Mouse (Mus musculus) hindbrain, postnatal 0 days (tissue): ENCODE results near the gene Phlpp2. TPM values are rescaled to one million over a fixed set of nuclear protein-coding genes. Genes with fewer than 3 reads are reported as not detected.

Experiments used
- ATAC-seq: fragments of 200-750 bp; cut with Nextera tagmentation; 2 replicates; pipeline ENCODE4 v1.8.0; 2017; ENCODE audit warnings: mild to moderate bottlenecking, moderate TSS enrichment, moderate library complexity
- DNase-seq: peaks from one replicate; pipeline ENCODE4 v3.0.0-alpha.2; 2015; ENCODE audit warnings: low spot score
- H3K27ac ChIP-seq: fragments of 300-500 bp; sonication (generic); 2 replicates; pipeline ENCODE4 v1.5.1; 2014; ENCODE audit warnings: mild to moderate bottlenecking
- H3K27me3 ChIP-seq: fragments of 300-500 bp; sonication (generic); 2 replicates; pipeline ENCODE4 v1.6.1; 2014; ENCODE audit warnings: low read length, mixed read lengths; ENCODE audit not compliant: insufficient read depth
- H3K36me3 ChIP-seq: fragments of 300-500 bp; sonication (generic); 2 replicates; pipeline ENCODE4 v1.6.1; 2014; ENCODE audit warnings: low read length, mixed read lengths; ENCODE audit not compliant: insufficient read depth
- H3K4me1 ChIP-seq: fragments of 300-500 bp; sonication (generic); 2 replicates; pipeline ENCODE4 v1.6.1; 2014; ENCODE audit warnings: antibody characterized with exemption, low read length, mixed read lengths; ENCODE audit not compliant: insufficient read depth
- H3K4me2 ChIP-seq: fragments of 300-500 bp; sonication (generic); 2 replicates; pipeline ENCODE4 v1.6.1; 2014; ENCODE audit warnings: low read depth, mild to moderate bottlenecking, low read length, moderate library complexity, mixed read lengths
- H3K4me3 ChIP-seq: fragments of 300-500 bp; sonication (generic); 2 replicates; pipeline ENCODE4 v1.5.1; 2014; ENCODE audit warnings: low read length
- H3K9ac ChIP-seq: fragments of 300-500 bp; sonication (generic); replicated peaks from 2 replicates; pipeline ENCODE4 v1.6.1; 2014; ENCODE audit warnings: mild to moderate bottlenecking, low read length, moderate library complexity, mixed read lengths
- H3K9me3 ChIP-seq: fragments of 300-500 bp; sonication (generic); 2 replicates; pipeline ENCODE4 v1.6.1; 2016; ENCODE audit warnings: low read length, mixed read lengths
- CTCF ChIP-seq: IDR thresholded peaks from 2 replicates; pipeline ENCODE4 v1.5.1; 2016; ENCODE audit warnings: antibody characterized with exemption, control low read depth, low read depth
- WGBS: fragments of 180-500 bp; shearing (Covaris S2); extraction: QIAGEN DNeasy Blood & Tissue Kit; methylation state at CpG from one replicate; pipeline ENCODE4 v1.1.7; 2014; 5-methylcytosine and 5-hydroxymethylcytosine counted together
- polyA plus RNA-seq: library from polyadenylated mRNA; unstranded; fragments of >200 nt; fragmentation: Nextera tagmentation; extraction: Ambion mirVana; gene quantifications from 2 replicates; pipeline ENCODE4 v1.2.1, GENCODE M21; 2015
- total RNA-seq: library from RNA; depleted of rRNA; stranded (reverse); fragments of >200 nt; gene quantifications from 2 replicates; pipeline ENCODE4 v1.2.3, GENCODE M21; 2014; rRNA removed

Phlpp2 gene
- total RNA-seq (10.4 and 11.2 TPM in 2 replicates), polyA plus RNA-seq (3.8 and 4.3 TPM in 2 replicates)

- peak; percentile 68 for TF ChIP-seq CTCF
- ATAC-seq = peak; percentile 98
- 6% methylated on average over 34 of the region's 42 CpGs for WGBS
Measured at GRCm38 (mm10) chr8:109868003-109868679, at the start of gene Phlpp2. Gene Phlpp2, plus strand, starts transcription at chr8:109868542.

GRCm38 (mm10) chr8:109823561-109823960, 44.8 kb upstream of the Phlpp2 start:
- no peaks in the 10 kb centered on the region for H3K9me3 ChIP-seq
- WGBS = 87% methylated on average over 2 of the region's 2 CpGs
- H3K27me3 ChIP-seq = no peaks in the 10 kb centered on the region
- peaks cover 5% of the 10 kb centered on the region for H3K36me3 ChIP-seq
- DNase-seq (no peak), ATAC-seq (no peak)
- H3K4me2 ChIP-seq = no peak overlapping the region
- H3K9ac ChIP-seq = no peak overlapping the region
- no peak overlapping the region for H3K4me3 ChIP-seq
- H3K27ac ChIP-seq = no peak overlapping the region
- no peaks in the 10 kb centered on the region for H3K4me1 ChIP-seq
- TF ChIP-seq CTCF = no peak

More at GRCm38 (mm10) chr8:109868003-109868679, at the start of gene Phlpp2:
- peak; percentile 96 for DNase-seq
- Histone ChIP-seq H3K36me3 (0 out of 2 replicates have a peak, but pooled peaks cover 4% of the 10 kb centered on the region), H3K27me3 (no peaks in the 10 kb centered on the region), H3K27ac (peak within 1 kb of the TSS; percentile 91), H3K9ac (peak within 1 kb of the TSS; percentile 96), H3K4me3 (peak within 1 kb of the TSS; percentile 98), H3K4me1 (no peaks in the 10 kb centered on the region), H3K9me3 (no peaks in the 10 kb centered on the region), H3K4me2 (peak within 1 kb of the TSS; percentile 82)

GRCm38 (mm10) chr8:109839822-109840221, 28.5 kb upstream of the Phlpp2 start:
- Histone ChIP-seq H3K27me3 (no peaks in the 10 kb centered on the region), H3K4me1 (no peaks in the 10 kb centered on the region), H3K36me3 (peaks cover 21% of the 10 kb centered on the region), H3K4me2 (no peak overlapping the region), H3K4me3 (no peak overlapping the region), H3K9me3 (no peaks in the 10 kb centered on the region), H3K27ac (no peak overlapping the region), H3K9ac (no peak overlapping the region)
- DNase-seq (no peak), ATAC-seq (no peak)
- TF ChIP-seq CTCF = no peak
- 100% methylated on average over 2 of the region's 2 CpGs for WGBS

- Histone ChIP-seq H3K36me3 (peaks cover 25% of the 10 kb centered on the region), H3K4me2 (no peak overlapping the region), H3K9me3 (no peaks in the 10 kb centered on the region), H3K4me1 (no peaks in the 10 kb centered on the region), H3K9ac (no peak overlapping the region), H3K27me3 (no peaks in the 10 kb centered on the region), H3K4me3 (no peak overlapping the region), H3K27ac (no peak overlapping the region)
- DNase-seq (no peak), ATAC-seq (no peak)
- no peak for TF ChIP-seq CTCF
- 93% methylated on average over 1 of the region's 1 CpGs for WGBS
Measured at GRCm38 (mm10) chr8:109842468-109842867, 25.9 kb upstream of the Phlpp2 start.

- Histone ChIP-seq H3K9me3 (no peaks in the 10 kb centered on the region), H3K4me1 (no peaks in the 10 kb centered on the region), H3K4me2 (no peak overlapping the region), H3K36me3 (peaks cover 39% of the 10 kb centered on the region), H3K27me3 (no peaks in the 10 kb centered on the region), H3K27ac (no peak overlapping the region), H3K9ac (no peak overlapping the region), H3K4me3 (no peak overlapping the region)
- no peak for DNase-seq
- WGBS = 76% methylated on average over 2 of the region's 2 CpGs
- no peak for TF ChIP-seq CTCF
- ATAC-seq = no peak
Measured at GRCm38 (mm10) chr8:109847866-109848265, 20.5 kb upstream of the Phlpp2 start.

- no peaks in the 10 kb centered on the region for H3K4me1 ChIP-seq
- no peaks in the 10 kb centered on the region for H3K9me3 ChIP-seq
- H3K4me2 ChIP-seq = no peak overlapping the region
- H3K36me3 ChIP-seq = peaks cover 35% of the 10 kb centered on the region
- no peak for TF ChIP-seq CTCF
- no peak overlapping the region for H3K9ac ChIP-seq
- 85% methylated on average over 3 of the region's 3 CpGs for WGBS
- no peaks in the 10 kb centered on the region for H3K27me3 ChIP-seq
- no peak overlapping the region for H3K27ac ChIP-seq
- ATAC-seq (no peak), DNase-seq (no peak)
- H3K4me3 ChIP-seq = no peak overlapping the region
Measured at GRCm38 (mm10) chr8:109848981-109849380, 19.4 kb upstream of the Phlpp2 start.

- peak; percentile 87 for TF ChIP-seq CTCF
- no peak overlapping the region for H3K27ac ChIP-seq
- H3K4me1 ChIP-seq = no peaks in the 10 kb centered on the region
- H3K36me3 ChIP-seq = peaks cover 34% of the 10 kb centered on the region
- H3K9me3 ChIP-seq = no peaks in the 10 kb centered on the region
- H3K4me2 ChIP-seq = no peak overlapping the region
- H3K4me3 ChIP-seq = no peak overlapping the region
- H3K27me3 ChIP-seq = no peaks in the 10 kb centered on the region
- WGBS = 42% methylated on average over 6 of the region's 6 CpGs
- ATAC-seq = no peak
- no peak overlapping the region for H3K9ac ChIP-seq
- DNase-seq = peak; percentile 83
Measured at GRCm38 (mm10) chr8:109853423-109853822, 14.9 kb upstream of the Phlpp2 start.
